Mouse (Mus musculus) intestine, embryonic 15.5 days (tissue): ENCODE results near the gene Alkal2. TPM values are rescaled to one million over a fixed set of nuclear protein-coding genes. Genes with fewer than 3 reads are reported as not detected.

Experiments
- ATAC-seq: fragments of 200-750 bp; cut with Nextera tagmentation; 2 replicates; pipeline ENCODE4 v1.8.0; 2017; ENCODE audit warnings: moderate TSS enrichment, moderate library complexity
- H3K27ac ChIP-seq: fragments of 300-500 bp; sonication (generic); 2 replicates; pipeline ENCODE4 v1.5.1; 2015; ENCODE audit warnings: mild to moderate bottlenecking, inconsistent platforms
- H3K27me3 ChIP-seq: fragments of 300-500 bp; sonication (generic); replicated peaks from 2 replicates; pipeline ENCODE4 v1.6.1; 2015; ENCODE audit warnings: inconsistent platforms
- H3K36me3 ChIP-seq: fragments of 300-500 bp; sonication (generic); 2 replicates; pipeline ENCODE4 v1.6.1; 2015; ENCODE audit warnings: inconsistent platforms
- H3K4me1 ChIP-seq: fragments of 300-500 bp; sonication (generic); replicated peaks from 2 replicates; pipeline ENCODE4 v1.6.1; 2015; ENCODE audit warnings: inconsistent platforms
- H3K4me2 ChIP-seq: fragments of 300-500 bp; sonication (generic); replicated peaks from 2 replicates; pipeline ENCODE4 v1.6.1; 2015; ENCODE audit warnings: mild to moderate bottlenecking, inconsistent platforms
- H3K4me3 ChIP-seq: fragments of 300-500 bp; sonication (generic); replicated peaks from 2 replicates; pipeline ENCODE4 v1.5.1; 2015; ENCODE audit warnings: inconsistent platforms
- H3K9ac ChIP-seq: fragments of 300-500 bp; sonication (generic); 2 replicates; pipeline ENCODE4 v1.6.1; 2015; ENCODE audit warnings: inconsistent platforms
- H3K9me3 ChIP-seq: fragments of 300-500 bp; sonication (generic); 2 replicates; pipeline ENCODE4 v1.6.1; 2016; ENCODE audit warnings: inconsistent platforms
- WGBS: fragments of 180-500 bp; shearing (Covaris S2); methylation state at CpG from one replicate; pipeline ENCODE4 v1.1.7; 2015; 5-methylcytosine and 5-hydroxymethylcytosine counted together
- polyA plus RNA-seq: library from polyadenylated mRNA; unstranded; fragments of >200 nt; fragmentation: Nextera tagmentation; extraction: Ambion mirVana; gene quantifications from 2 replicates; pipeline ENCODE4 v1.2.1, GENCODE M21; 2015

Alkal2 gene
- polyA plus RNA-seq = 0.87 and 1.2 TPM in 2 replicates

GRCm38 (mm10) chr12:30883986-30884621, at the start of gene Alkal2:
Alkal2 (plus strand) TSS chr12:30884322.
- WGBS = under 1% methylated on average over 58 of the region's 58 CpGs
- Histone ChIP-seq H3K4me3 (peak within 1 kb of the TSS; percentile 43), H3K4me1 (peaks cover 15% of the 10 kb centered on the region), H3K36me3 (no peaks in the 10 kb centered on the region), H3K9me3 (no peaks in the 10 kb centered on the region), H3K9ac (peak within 1 kb of the TSS; percentile 14), H3K4me2 (peak within 1 kb of the TSS; percentile 95), H3K27me3 (peaks cover 31% of the 10 kb centered on the region), H3K27ac (no peak within 1 kb of the TSS; the same call in 1 of the 2 replicates)
- peak; percentile 56 for ATAC-seq

- no peak overlapping the region for H3K4me3 ChIP-seq
- no peak overlapping the region for H3K9ac ChIP-seq
- H3K27ac ChIP-seq = no peak overlapping the region
- no peaks in the 10 kb centered on the region for H3K9me3 ChIP-seq
- no peak overlapping the region for H3K4me2 ChIP-seq
- WGBS = 42% methylated on average over 1 of the region's 1 CpGs
- H3K27me3 ChIP-seq = no peaks in the 10 kb centered on the region
- no peaks in the 10 kb centered on the region for H3K36me3 ChIP-seq
- no peaks in the 10 kb centered on the region for H3K4me1 ChIP-seq
- peak; percentile 98 for ATAC-seq
Observed at GRCm38 (mm10) chr12:30848521-30848920, 35.6 kb upstream of the Alkal2 start.

GRCm38 (mm10) chr12:30850902-30851301, 33.2 kb upstream of the Alkal2 start:
- H3K27me3 ChIP-seq = no peaks in the 10 kb centered on the region
- H3K36me3 ChIP-seq = no peaks in the 10 kb centered on the region
- H3K4me3 ChIP-seq = no peak overlapping the region
- no peak for ATAC-seq
- no peak overlapping the region for H3K27ac ChIP-seq
- no peak overlapping the region for H3K9ac ChIP-seq
- no peak overlapping the region for H3K4me2 ChIP-seq
- 48% methylated on average over 2 of the region's 2 CpGs for WGBS
- H3K9me3 ChIP-seq = no peaks in the 10 kb centered on the region
- no peaks in the 10 kb centered on the region for H3K4me1 ChIP-seq

GRCm38 (mm10) chr12:30851871-30852270, 32.3 kb upstream of the Alkal2 start:
- no peaks in the 10 kb centered on the region for H3K27me3 ChIP-seq
- H3K9ac ChIP-seq = no peak overlapping the region
- WGBS = 80% methylated on average over 6 of the region's 6 CpGs
- ATAC-seq = no peak
- no peaks in the 10 kb centered on the region for H3K9me3 ChIP-seq
- no peak overlapping the region for H3K4me2 ChIP-seq
- no peaks in the 10 kb centered on the region for H3K4me1 ChIP-seq
- H3K36me3 ChIP-seq = no peaks in the 10 kb centered on the region
- H3K4me3 ChIP-seq = no peak overlapping the region
- H3K27ac ChIP-seq = no peak overlapping the region

GRCm38 (mm10) chr12:30855442-30856159, 28.5 kb upstream of the Alkal2 start:
- Histone ChIP-seq H3K9ac (no peak overlapping the region), H3K27me3 (no peaks in the 10 kb centered on the region), H3K4me2 (no peak overlapping the region), H3K36me3 (no peaks in the 10 kb centered on the region), H3K27ac (no peak overlapping the region), H3K4me3 (no peak overlapping the region), H3K4me1 (no peaks in the 10 kb centered on the region), H3K9me3 (no peaks in the 10 kb centered on the region)
- 48% methylated on average over 6 of the region's 6 CpGs for WGBS
- ATAC-seq = peak; percentile 90

- Histone ChIP-seq H3K27ac (no peak overlapping the region), H3K9ac (no peak overlapping the region), H3K4me2 (no peak overlapping the region), H3K36me3 (no peaks in the 10 kb centered on the region), H3K9me3 (no peaks in the 10 kb centered on the region), H3K4me3 (no peak overlapping the region), H3K27me3 (no peaks in the 10 kb centered on the region), H3K4me1 (no peaks in the 10 kb centered on the region)
- peak; percentile 54 for ATAC-seq
- 71% methylated on average over 5 of the region's 5 CpGs for WGBS
Observed at GRCm38 (mm10) chr12:30856172-30856571, 27.9 kb upstream of the Alkal2 start.

GRCm38 (mm10) chr12:30864347-30864746, 19.8 kb upstream of the Alkal2 start:
- no peaks in the 10 kb centered on the region for H3K9me3 ChIP-seq
- H3K36me3 ChIP-seq = no peaks in the 10 kb centered on the region
- ATAC-seq = 0 out of 2 replicates have a peak, but pooled peaks have one; percentile 28
- H3K27ac ChIP-seq = no peak overlapping the region
- 58% methylated on average over 2 of the region's 2 CpGs for WGBS
- H3K27me3 ChIP-seq = no peaks in the 10 kb centered on the region
- H3K4me2 ChIP-seq = no peak overlapping the region
- H3K4me3 ChIP-seq = no peak overlapping the region
- H3K4me1 ChIP-seq = no peaks in the 10 kb centered on the region
- no peak overlapping the region for H3K9ac ChIP-seq

GRCm38 (mm10) chr12:30865781-30866180, 18.3 kb upstream of the Alkal2 start:
- ATAC-seq = no peak
- Histone ChIP-seq H3K9me3 (no peaks in the 10 kb centered on the region), H3K4me1 (no peaks in the 10 kb centered on the region), H3K27me3 (no peaks in the 10 kb centered on the region), H3K27ac (no peak overlapping the region), H3K4me3 (no peak overlapping the region), H3K36me3 (no peaks in the 10 kb centered on the region), H3K4me2 (no peak overlapping the region), H3K9ac (no peak overlapping the region)
- WGBS = 70% methylated on average over 4 of the region's 4 CpGs

- 70% methylated on average over 6 of the region's 6 CpGs for WGBS
- Histone ChIP-seq H3K4me3 (no peak overlapping the region), H3K4me1 (peaks cover 11% of the 10 kb centered on the region)
Observed at GRCm38 (mm10) chr12:30879447-30879846, 4.7 kb upstream of the Alkal2 start.

GRCm38 (mm10) chr12:30883592-30883985, 533 bp upstream of the Alkal2 start:
- ATAC-seq = no peak
- Histone ChIP-seq H3K27me3 (peaks cover 31% of the 10 kb centered on the region), H3K4me1 (peaks cover 15% of the 10 kb centered on the region), H3K36me3 (no peaks in the 10 kb centered on the region), H3K4me3 (peak overlapping the region; percentile 43), H3K27ac (no peak overlapping the region), H3K9me3 (no peaks in the 10 kb centered on the region), H3K9ac (no peak overlapping the region), H3K4me2 (peak overlapping the region; percentile 95)
- WGBS = 19% methylated on average over 4 of the region's 4 CpGs

More at GRCm38 (mm10) chr12:30879447-30879846, 4.7 kb upstream of the Alkal2 start:
- Histone ChIP-seq H3K27me3 (peaks cover 17% of the 10 kb centered on the region), H3K9me3 (no peaks in the 10 kb centered on the region), H3K9ac (no peak overlapping the region), H3K4me2 (no peak overlapping the region), H3K27ac (no peak overlapping the region), H3K36me3 (no peaks in the 10 kb centered on the region)
- ATAC-seq = no peak

- ATAC-seq = peak; percentile 58
- Histone ChIP-seq H3K4me1 (peaks cover 15% of the 10 kb centered on the region), H3K9ac (peak overlapping the region; percentile 14), H3K27me3 (peaks cover 31% of the 10 kb centered on the region), H3K9me3 (no peaks in the 10 kb centered on the region), H3K4me3 (peak overlapping the region; percentile 43), H3K36me3 (no peaks in the 10 kb centered on the region), H3K4me2 (peak overlapping the region; percentile 95), H3K27ac (no peak overlapping the region; the same call in 1 of the 2 replicates)
- WGBS = 9% methylated on average over 39 of the region's 39 CpGs
Observed at GRCm38 (mm10) chr12:30884622-30885230, 604 bp downstream of the Alkal2 start.

GRCm38 (mm10) chr12:30885891-30886290, 1.8 kb downstream of the Alkal2 start:
- Histone ChIP-seq H3K9me3 (no peaks in the 10 kb centered on the region), H3K27ac (no peak overlapping the region), H3K4me1 (peaks cover 15% of the 10 kb centered on the region), H3K27me3 (peaks cover 31% of the 10 kb centered on the region), H3K4me2 (no peak overlapping the region), H3K36me3 (no peaks in the 10 kb centered on the region), H3K4me3 (no peak overlapping the region), H3K9ac (no peak overlapping the region)
- no peak for ATAC-seq
- 80% methylated on average over 6 of the region's 6 CpGs for WGBS
